ENCODE assay signal across 30 mouse cellular contexts in genomic region chr3:32119851-32120250, GRCm38 (mm10).
"Had no signal": no experiment of that assay in that cellular context is flagged by ENCODE, and none has a peak within 500 bp of the region (broad histone marks: within the 10 kb centered on the region; RNA-seq: fewer than 3 reads in every experiment).

No protein-coding gene starts in this region.

- H3K9me3 ChIP-seq: heart, embryonic 10.5 days; heart, embryonic 13.5 days; heart, embryonic 15.5 days; hindbrain, embryonic 13.5 days; hindbrain, embryonic 15.5 days; kidney, embryonic 15.5 days; limb, embryonic 10.5 days; limb, embryonic 12.5 days; liver, embryonic 13.5 days; liver, embryonic 15.5 days had no signal

- H3K4me1 ChIP-seq: heart, embryonic 13.5 days; heart, embryonic 15.5 days; hindbrain, embryonic 13.5 days; hindbrain, embryonic 15.5 days; limb, embryonic 12.5 days; liver, embryonic 13.5 days; liver, embryonic 15.5 days had no signal

- ATAC-seq: hindbrain, postnatal 0 days; intestine, embryonic 16.5 days; liver, postnatal 0 days had no signal

- H3K27ac ChIP-seq: gastrocnemius, adult 2 months; heart, embryonic 10.5 days; heart, embryonic 13.5 days; heart, embryonic 15.5 days; hindbrain, embryonic 13.5 days; hindbrain, embryonic 15.5 days; hindbrain, postnatal 0 days; kidney, embryonic 15.5 days; kidney, postnatal 0 days; left cerebral cortex, adult 2 months; limb, embryonic 10.5 days; limb, embryonic 12.5 days; liver, embryonic 13.5 days; liver, embryonic 15.5 days had no signal

- H3K4me2 ChIP-seq: heart, embryonic 13.5 days; heart, embryonic 15.5 days; hindbrain, embryonic 13.5 days; hindbrain, embryonic 15.5 days; kidney, embryonic 15.5 days; limb, embryonic 12.5 days; liver, embryonic 11.5 days; liver, embryonic 13.5 days; liver, embryonic 15.5 days had no signal

- H3K9ac ChIP-seq: heart, embryonic 13.5 days; heart, embryonic 15.5 days; hindbrain, embryonic 13.5 days; hindbrain, embryonic 15.5 days; kidney, embryonic 15.5 days; limb, embryonic 12.5 days; liver, embryonic 13.5 days; liver, embryonic 15.5 days; liver, postnatal 0 days had no signal

- H3K27me3 ChIP-seq: heart, embryonic 13.5 days; heart, embryonic 15.5 days; hindbrain, embryonic 13.5 days; hindbrain, embryonic 15.5 days; kidney, embryonic 15.5 days; limb, embryonic 12.5 days; liver, embryonic 13.5 days; liver, embryonic 15.5 days had no signal

- H3K36me3 ChIP-seq: heart, embryonic 10.5 days; heart, embryonic 13.5 days; heart, embryonic 15.5 days; hindbrain, embryonic 13.5 days; hindbrain, embryonic 15.5 days; kidney, embryonic 15.5 days; limb, embryonic 10.5 days; limb, embryonic 12.5 days; liver, embryonic 13.5 days; liver, embryonic 15.5 days had no signal

- DNase-seq: gastrocnemius, adult 2 months; gastrocnemius, postnatal 14 days; gastrocnemius, postnatal 36 days; heart, adult 18-20 months; heart, postnatal 14 days; heart, postnatal 36 days; kidney, adult 11 months; kidney, adult 2 months; kidney, adult 9 months; kidney, postnatal 14 days; kidney, postnatal 36 days; layer of hippocampus, adult 9-11 months; layer of hippocampus, postnatal 36 days; liver; liver, embryonic 13.5 days; liver, postnatal 0 days had no signal

- H3K4me3 ChIP-seq: gastrocnemius, adult 2 months; heart, embryonic 10.5 days; heart, embryonic 13.5 days; heart, embryonic 15.5 days; hindbrain, embryonic 13.5 days; hindbrain, embryonic 15.5 days; kidney, embryonic 15.5 days; left cerebral cortex, adult 2 months; limb, embryonic 10.5 days; limb, embryonic 12.5 days; liver, embryonic 13.5 days; liver, embryonic 15.5 days had no signal
